Mouse (Mus musculus): ENCODE results near the gene Nr2f2. TPM values are rescaled to one million over a fixed set of nuclear protein-coding genes. Genes with fewer than 3 reads are reported as not detected.

Nr2f2 gene
- polyA plus RNA-seq, 1 experiment from 2014 or later: 127 TPM

DNA sequence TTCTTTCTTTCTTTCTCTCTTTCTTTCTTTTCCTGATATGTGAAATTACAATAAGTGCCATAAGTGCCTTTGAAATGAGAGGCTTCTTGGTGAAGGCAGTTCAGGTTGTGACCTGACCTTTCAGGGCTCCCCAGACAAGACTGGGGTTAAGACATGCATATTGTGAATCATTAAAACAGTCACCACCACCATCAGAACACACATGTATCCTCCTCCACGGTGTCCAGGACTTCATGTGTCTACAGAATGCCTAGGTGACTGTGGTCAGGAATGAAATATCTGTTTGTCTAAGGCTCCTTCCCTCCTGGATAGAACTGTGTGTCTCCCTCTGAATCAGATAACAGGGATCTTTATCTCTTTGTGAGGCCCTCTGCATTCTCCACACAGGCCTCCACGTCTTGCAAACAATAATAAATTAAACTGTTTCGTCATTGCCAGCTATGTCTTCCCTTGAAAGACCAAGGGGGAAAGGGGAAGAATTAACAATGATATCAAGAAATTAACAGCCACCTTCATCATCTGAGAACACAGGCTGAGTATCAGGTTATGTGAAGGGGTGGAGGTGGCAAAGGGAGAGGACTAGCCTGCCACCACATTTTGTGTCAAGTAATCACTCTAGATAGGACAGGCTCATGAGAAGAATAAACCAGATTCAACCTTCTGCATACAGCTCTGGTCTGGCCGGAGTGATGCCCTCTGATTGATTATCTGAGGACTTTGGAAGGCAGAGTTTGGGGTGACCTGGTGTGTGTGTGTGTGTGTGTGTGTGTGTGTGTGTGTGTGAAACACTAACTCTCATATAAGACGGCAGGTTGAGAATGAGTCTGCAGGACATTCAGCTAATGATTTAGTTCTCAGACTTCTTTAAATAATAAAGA is 10.6 kb downstream of the Nr2f2 start:
- peak overlapping the region; percentile 99 for H3K27ac ChIP-seq
- peaks cover 32% of the 10 kb centered on the region for H3K36me3 ChIP-seq (replicated peaks; ENCODE audit: control insufficient read depth, insufficient read depth)
- peak overlapping the region; percentile 96 for H3K9ac ChIP-seq
- peaks cover 4% of the 10 kb centered on the region; the same call in 1 of the 2 replicates for H3K27me3 ChIP-seq (ENCODE audit: control insufficient read depth, insufficient read depth, low read length)
- WGBS: 14% methylated on average over 5 of the region's 5 CpGs
- H3K4me1 ChIP-seq (replicated peaks; ENCODE audit: control insufficient read depth, insufficient read depth, low read length): peaks cover 13% of the 10 kb centered on the region; the same call in 1 of the 2 replicates
- DNase-seq (ENCODE audit: low spot score) (no peak), ATAC-seq (ENCODE audit: low FRiP score) (no peak)
- peak overlapping the region; percentile 81 for H3K4me2 ChIP-seq (replicated peaks)
- no peaks in the 10 kb centered on the region for H3K9me3 ChIP-seq (ENCODE audit: control insufficient read depth, low read length)
- H3K4me3 ChIP-seq (replicated peaks; ENCODE audit: low read length): peak overlapping the region; percentile 85

DNA sequence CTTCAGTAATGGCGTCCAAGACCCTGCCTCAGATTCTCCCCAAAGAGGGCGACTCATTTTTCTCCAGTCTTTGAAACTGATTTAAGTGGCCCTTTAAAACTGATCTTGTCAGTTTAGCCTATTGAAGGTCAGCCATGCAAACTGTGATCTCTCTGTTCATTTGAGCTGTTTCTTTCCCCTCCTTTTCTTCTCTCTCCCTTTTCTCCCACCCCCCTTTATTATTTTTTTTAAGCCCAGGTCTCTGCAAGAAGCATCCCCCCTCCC is 11.2 kb downstream of the Nr2f2 start:
- H3K9ac ChIP-seq: peak overlapping the region; percentile 96
- ATAC-seq (ENCODE audit: low FRiP score) (no peak), DNase-seq (ENCODE audit: low spot score) (no peak)
- peaks cover 17% of the 10 kb centered on the region; the same call in 1 of the 2 replicates for H3K4me1 ChIP-seq (replicated peaks; ENCODE audit: control insufficient read depth, insufficient read depth, low read length)
- H3K4me3 ChIP-seq (replicated peaks; ENCODE audit: low read length): peak overlapping the region; percentile 85
- no peaks in the 10 kb centered on the region for H3K9me3 ChIP-seq (ENCODE audit: control insufficient read depth, low read length)
- peaks cover 4% of the 10 kb centered on the region; the same call in 1 of the 2 replicates for H3K27me3 ChIP-seq (ENCODE audit: control insufficient read depth, insufficient read depth, low read length)
- peak overlapping the region; percentile 81 for H3K4me2 ChIP-seq (replicated peaks)
- peaks cover 32% of the 10 kb centered on the region for H3K36me3 ChIP-seq (replicated peaks; ENCODE audit: control insufficient read depth, insufficient read depth)
- WGBS: 8% methylated on average over 2 of the region's 2 CpGs
- H3K27ac ChIP-seq: peak overlapping the region; percentile 99

DNA sequence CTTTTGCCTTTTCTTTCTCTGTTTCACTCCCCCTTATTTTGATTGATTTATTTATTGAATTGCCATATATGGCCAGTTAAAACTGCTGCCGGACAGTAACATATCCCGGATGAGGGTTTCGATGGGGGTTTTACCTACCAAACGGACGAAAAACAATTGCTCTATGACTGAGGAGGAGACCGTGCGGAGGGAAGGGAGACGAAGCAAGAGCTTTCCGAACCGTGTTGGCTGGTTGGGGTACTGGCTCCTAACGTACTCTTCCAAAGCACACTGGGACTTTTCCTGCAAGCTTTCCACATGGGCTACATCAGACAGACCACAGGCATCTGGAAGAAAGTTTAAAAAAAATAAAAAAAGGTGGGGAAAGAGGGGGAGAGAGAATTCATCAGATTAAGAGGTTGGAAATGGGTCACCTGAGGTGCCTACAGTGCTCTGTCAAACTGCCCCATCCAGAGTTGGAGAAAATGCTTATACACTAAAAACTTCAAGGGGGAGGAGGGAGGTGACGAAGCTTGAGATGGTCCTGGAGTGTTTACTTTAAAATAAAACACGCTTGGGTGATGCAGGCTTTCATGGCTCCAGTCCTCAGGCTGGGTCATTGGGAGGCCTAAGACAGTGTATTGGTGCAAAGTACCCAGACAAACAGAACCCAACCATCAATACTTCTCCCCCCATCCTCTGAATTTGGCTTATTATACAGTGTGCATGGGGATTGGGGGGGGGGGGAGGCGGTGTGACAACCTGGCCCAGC is 11.8 kb downstream of the Nr2f2 start:
- H3K27ac ChIP-seq: peak overlapping the region; percentile 99
- peaks cover 6% of the 10 kb centered on the region; the same call in 1 of the 2 replicates for H3K27me3 ChIP-seq (ENCODE audit: control insufficient read depth, insufficient read depth, low read length)
- DNase-seq (ENCODE audit: low spot score) (no peak), ATAC-seq (ENCODE audit: low FRiP score) (no peak)
- peaks cover 22% of the 10 kb centered on the region; the same call in 1 of the 2 replicates for H3K4me1 ChIP-seq (replicated peaks; ENCODE audit: control insufficient read depth, insufficient read depth, low read length)
- peaks cover 32% of the 10 kb centered on the region for H3K36me3 ChIP-seq (replicated peaks; ENCODE audit: control insufficient read depth, insufficient read depth)
- no peaks in the 10 kb centered on the region for H3K9me3 ChIP-seq (ENCODE audit: control insufficient read depth, low read length)
- 11% methylated on average over 14 of the region's 14 CpGs for WGBS
- peak overlapping the region; percentile 81 for H3K4me2 ChIP-seq (replicated peaks)
- H3K4me3 ChIP-seq (replicated peaks; ENCODE audit: low read length): peak overlapping the region; percentile 85
- peak overlapping the region; percentile 96 for H3K9ac ChIP-seq

GRCm38 (mm10) chr7:70353151-70353550 is 13.4 kb downstream of the Nr2f2 start:
- peaks cover 39% of the 10 kb centered on the region for H3K4me1 ChIP-seq (replicated peaks; ENCODE audit: control insufficient read depth, insufficient read depth, low read length)
- peaks cover 14% of the 10 kb centered on the region; the same call in 1 of the 2 replicates for H3K27me3 ChIP-seq (ENCODE audit: control insufficient read depth, insufficient read depth, low read length)
- H3K9me3 ChIP-seq (ENCODE audit: control insufficient read depth, low read length): no peaks in the 10 kb centered on the region
- no peak for DNase-seq (ENCODE audit: low spot score)
- H3K9ac ChIP-seq: peak overlapping the region; percentile 92
- H3K4me2 ChIP-seq (replicated peaks): peak overlapping the region; percentile 72
- no peak for ATAC-seq (ENCODE audit: low FRiP score)
- peaks cover 28% of the 10 kb centered on the region for H3K36me3 ChIP-seq (replicated peaks; ENCODE audit: control insufficient read depth, insufficient read depth)
- WGBS: 9% methylated on average over 4 of the region's 4 CpGs
- peak overlapping the region; percentile 73 for H3K4me3 ChIP-seq (replicated peaks; ENCODE audit: low read length)
- H3K27ac ChIP-seq: peak overlapping the region; percentile 96

GRCm38 (mm10) chr7:70352617-70353016 is 13.9 kb downstream of the Nr2f2 start:
- Histone ChIP-seq H3K4me1 (replicated peaks; ENCODE audit: control insufficient read depth, insufficient read depth, low read length) (peaks cover 43% of the 10 kb centered on the region), H3K9me3 (ENCODE audit: control insufficient read depth, low read length) (no peaks in the 10 kb centered on the region), H3K27me3 (ENCODE audit: control insufficient read depth, insufficient read depth, low read length) (peaks cover 19% of the 10 kb centered on the region; the same call in 1 of the 2 replicates), H3K4me3 (replicated peaks; ENCODE audit: low read length) (peak overlapping the region; percentile 73), H3K9ac (peak overlapping the region; percentile 92), H3K4me2 (replicated peaks) (peak overlapping the region; percentile 72), H3K36me3 (replicated peaks; ENCODE audit: control insufficient read depth, insufficient read depth) (peaks cover 23% of the 10 kb centered on the region), H3K27ac (peak overlapping the region; percentile 96)
- ATAC-seq (ENCODE audit: low FRiP score) (no peak), DNase-seq (ENCODE audit: low spot score) (no peak)
- 19% methylated on average over 3 of the region's 3 CpGs for WGBS

GRCm38 (mm10) chr7:70351981-70352560 is 14.5 kb downstream of the Nr2f2 start:
- Histone ChIP-seq H3K4me3 (replicated peaks; ENCODE audit: low read length) (peak overlapping the region; percentile 73), H3K9ac (peak overlapping the region; percentile 92), H3K9me3 (ENCODE audit: control insufficient read depth, low read length) (no peaks in the 10 kb centered on the region), H3K27me3 (ENCODE audit: control insufficient read depth, insufficient read depth, low read length) (peaks cover 20% of the 10 kb centered on the region; the same call in 1 of the 2 replicates), H3K4me2 (replicated peaks) (peak overlapping the region; percentile 72), H3K4me1 (replicated peaks; ENCODE audit: control insufficient read depth, insufficient read depth, low read length) (peaks cover 46% of the 10 kb centered on the region), H3K27ac (peak overlapping the region; percentile 96), H3K36me3 (replicated peaks; ENCODE audit: control insufficient read depth, insufficient read depth) (peaks cover 18% of the 10 kb centered on the region)
- 0% methylated on average over 1 of the region's 1 CpGs for WGBS
- no peak for DNase-seq (ENCODE audit: low spot score)
- ATAC-seq (ENCODE audit: low FRiP score): no peak

GRCm38 (mm10) chr7:70350781-70351551 is 15.6 kb downstream of the Nr2f2 start:
- WGBS: 1% methylated on average over 44 of the region's 55 CpGs
- peaks cover 16% of the 10 kb centered on the region; the same call in 1 of the 2 replicates for H3K27me3 ChIP-seq (ENCODE audit: control insufficient read depth, insufficient read depth, low read length)
- peak; percentile 80 for ATAC-seq (ENCODE audit: low FRiP score)
- H3K4me2 ChIP-seq (replicated peaks): peak overlapping the region; percentile 72
- peaks cover 49% of the 10 kb centered on the region for H3K4me1 ChIP-seq (replicated peaks; ENCODE audit: control insufficient read depth, insufficient read depth, low read length)
- peak overlapping the region; percentile 96 for H3K27ac ChIP-seq
- H3K9ac ChIP-seq: peak overlapping the region; percentile 92
- peaks cover 12% of the 10 kb centered on the region; the same call in 1 of the 2 replicates for H3K36me3 ChIP-seq (replicated peaks; ENCODE audit: control insufficient read depth, insufficient read depth)
- no peak for DNase-seq (ENCODE audit: low spot score)
- no peaks in the 10 kb centered on the region for H3K9me3 ChIP-seq (ENCODE audit: control insufficient read depth, low read length)
- H3K4me3 ChIP-seq (replicated peaks; ENCODE audit: low read length): peak overlapping the region; percentile 73

DNA sequence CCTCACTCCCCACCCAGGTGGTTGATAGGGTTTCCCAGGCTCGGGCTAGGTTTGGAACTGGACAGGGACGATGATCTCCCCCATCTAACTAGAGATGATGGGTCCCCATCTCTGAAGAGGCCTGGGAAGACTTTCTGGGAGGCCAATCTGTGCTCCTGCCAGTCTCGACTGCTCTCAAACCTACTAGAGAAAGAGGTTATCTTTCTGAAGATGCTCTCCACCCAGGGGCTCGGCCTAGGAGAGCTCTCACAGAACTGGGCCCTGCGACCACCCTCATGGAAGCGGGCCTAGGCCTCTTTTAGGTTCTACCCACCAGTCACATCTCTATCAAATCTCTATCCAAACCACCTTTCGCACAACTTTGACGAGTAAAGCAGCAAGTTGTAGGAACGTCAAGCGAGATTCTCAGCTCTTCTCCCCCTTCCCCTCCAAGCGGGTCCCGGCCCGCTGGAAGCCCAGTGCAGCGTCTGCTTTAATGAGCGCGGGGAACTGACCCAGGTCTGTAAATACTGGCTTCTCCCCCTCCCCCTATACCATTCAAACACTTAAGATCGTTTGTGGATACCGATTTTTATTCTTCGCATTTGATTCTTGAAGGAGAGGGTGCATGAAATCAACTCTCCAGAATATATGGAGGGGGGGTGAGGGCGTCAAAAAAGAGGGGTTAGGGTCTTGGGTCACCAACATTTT is 16.4 kb downstream of the Nr2f2 start:
- H3K4me2 ChIP-seq (replicated peaks): peak overlapping the region; percentile 72
- H3K27me3 ChIP-seq (ENCODE audit: control insufficient read depth, insufficient read depth, low read length): peaks cover 21% of the 10 kb centered on the region; the same call in 1 of the 2 replicates
- DNase-seq (ENCODE audit: low spot score) (no peak), ATAC-seq (ENCODE audit: low FRiP score) (no peak)
- peak overlapping the region; percentile 96 for H3K27ac ChIP-seq
- H3K9ac ChIP-seq: peak overlapping the region; percentile 92
- peaks cover 7% of the 10 kb centered on the region; the same call in 1 of the 2 replicates for H3K36me3 ChIP-seq (replicated peaks; ENCODE audit: control insufficient read depth, insufficient read depth)
- no peaks in the 10 kb centered on the region for H3K9me3 ChIP-seq (ENCODE audit: control insufficient read depth, low read length)
- peak overlapping the region; percentile 73 for H3K4me3 ChIP-seq (replicated peaks; ENCODE audit: low read length)
- H3K4me1 ChIP-seq (replicated peaks; ENCODE audit: control insufficient read depth, insufficient read depth, low read length): peaks cover 52% of the 10 kb centered on the region
- 5% methylated on average over 20 of the region's 20 CpGs for WGBS

Measured in hindbrain, embryonic 14.5 days (tissue).